Mouse (Mus musculus) cerebellum, adult 2 months (tissue): ENCODE results near the gene Lct. TPM values are rescaled to one million over a fixed set of nuclear protein-coding genes. Genes with fewer than 3 reads are reported as not detected.
"Not testable (repeated sequence)": the region's sequence is repeated elsewhere in the genome, so short reads cannot be mapped to it uniquely, and the experiment has no call there.

Experiments
- DNase-seq, 2 experiments: peaks; one replicate each; pipeline ENCODE4 v3.0.0; 2021
- H3K27ac ChIP-seq: fragments of 200-500 bp; 2 replicates; pipeline ENCODE4 v1.5.1; 2012; ENCODE audit warnings: low read length, control low read depth, inconsistent platforms; ENCODE audit not compliant: insufficient read depth
- H3K27me3 ChIP-seq: fragments of 200-500 bp; 2 replicates; pipeline ENCODE4 v1.6.1; 2012; ENCODE audit warnings: inconsistent platforms, mild to moderate bottlenecking, low read length, moderate library complexity; ENCODE audit not compliant: control insufficient read depth, insufficient read depth
- H3K4me1 ChIP-seq: fragments of 200-500 bp; 2 replicates; pipeline ENCODE4 v1.6.1; 2011; ENCODE audit warnings: low read length; ENCODE audit not compliant: control insufficient read depth, insufficient read depth
- H3K4me3 ChIP-seq: fragments of 200-500 bp; replicated peaks from 2 replicates; pipeline ENCODE3; 2011; ENCODE audit warnings: mild to moderate bottlenecking, low read depth, low read length, control low read depth; ENCODE audit not compliant: insufficient read depth
- CTCF ChIP-seq: fragments of 200-500 bp; IDR thresholded peaks from 2 replicates; pipeline ENCODE4 v1.5.1; 2011; ENCODE audit warnings: low read depth, mild to moderate bottlenecking, control low read depth, low read length, moderate library complexity, borderline replicate concordance; ENCODE audit not compliant: insufficient read depth
- POLR2A ChIP-seq: fragments of 200-500 bp; IDR thresholded peaks from 2 replicates; pipeline ENCODE4 v1.6.1; 2011; ENCODE audit warnings: low read length, control low read depth, borderline replicate concordance; ENCODE audit not compliant: insufficient read depth
- WGBS: fragments of 180-500 bp; shearing (Covaris S2); methylation state at CpG from one replicate; pipeline ENCODE4 v1.1.7; 2018; 5-methylcytosine and 5-hydroxymethylcytosine counted together
- polyA plus RNA-seq: library from polyadenylated mRNA; depleted of rRNA; stranded (reverse); fragments of >200 nt; gene quantifications from 2 replicates; pipeline ENCODE4 v1.2.3, GENCODE M21; 2012

Lct gene
- polyA plus RNA-seq, 1 experiment = 0.33 TPM

GRCm38 (mm10) chr1:128290295-128290694, 37.8 kb downstream of the Lct start:
- Histone ChIP-seq H3K27ac (no peak overlapping the region), H3K4me1 (peaks cover 9% of the 10 kb centered on the region; the same call in 1 of the 2 replicates), H3K4me3 (no peak overlapping the region), H3K27me3 (no peaks in the 10 kb centered on the region)
- TF ChIP-seq CTCF (no peak), POLR2A (no peak)
- no peak for DNase-seq
- 75% methylated on average over 5 of the region's 5 CpGs for WGBS

DNA sequence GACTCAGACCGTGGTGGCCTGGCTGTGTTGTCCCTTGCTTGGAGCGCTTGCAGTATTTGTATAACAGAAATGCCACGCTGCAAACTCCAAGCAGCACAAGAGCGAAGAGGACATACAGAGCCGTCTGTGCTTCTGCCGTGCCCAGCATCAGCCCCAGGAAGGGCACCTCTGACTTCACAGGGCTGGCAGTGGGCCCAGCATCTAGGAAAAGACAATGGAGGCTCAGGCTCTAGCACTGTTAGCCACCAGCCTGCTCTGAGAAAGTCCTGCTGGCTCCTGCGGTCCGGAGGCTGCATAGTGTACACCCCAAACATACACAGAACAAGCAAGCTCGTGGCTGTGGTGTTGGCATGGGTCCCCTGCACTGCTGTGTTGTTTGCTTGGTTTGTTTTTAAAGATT, 43.0 kb downstream of the Lct start:
- 43% methylated on average over 9 of the region's 9 CpGs for WGBS
- H3K27ac ChIP-seq = no peak overlapping the region
- DNase-seq = no peak
- TF ChIP-seq CTCF = no peak
- TF ChIP-seq POLR2A = no peak
- H3K27me3 ChIP-seq = no peaks in the 10 kb centered on the region
- no peak overlapping the region for H3K4me3 ChIP-seq
- H3K4me1 ChIP-seq = no peaks in the 10 kb centered on the region

DNA sequence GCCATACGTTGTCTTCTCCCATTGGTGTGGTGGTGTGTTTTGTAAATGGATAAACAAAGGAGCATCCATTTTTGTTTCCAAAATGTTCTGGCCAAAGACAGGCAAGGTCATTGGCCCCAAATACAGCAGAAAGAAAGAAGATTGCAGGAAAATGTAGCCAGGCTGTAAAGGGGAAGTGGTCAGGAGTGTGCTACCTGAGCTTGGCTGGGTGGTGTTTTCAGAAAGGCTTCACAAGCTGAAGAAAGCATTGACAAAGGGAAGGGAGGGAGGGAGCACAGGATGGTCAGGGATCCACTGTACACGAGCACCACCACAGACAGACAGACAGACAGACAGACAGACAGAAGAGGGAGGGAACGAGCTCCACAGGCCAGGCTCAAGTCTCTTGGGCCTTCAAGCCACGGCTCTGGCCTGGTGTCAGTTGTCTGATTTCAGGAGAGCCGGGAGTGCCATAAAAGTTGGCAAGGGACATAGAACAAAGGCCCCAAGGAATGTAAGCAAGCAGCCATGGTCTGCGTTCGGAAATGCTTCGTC, 43.9 kb downstream of the Lct start:
- DNase-seq = no peak
- H3K4me3 ChIP-seq = no peak overlapping the region
- H3K27ac ChIP-seq = no peak overlapping the region
- no peaks in the 10 kb centered on the region for H3K4me1 ChIP-seq
- H3K27me3 ChIP-seq = no peaks in the 10 kb centered on the region
- no peak for TF ChIP-seq CTCF
- TF ChIP-seq POLR2A = no peak
- 71% methylated on average over 8 of the region's 8 CpGs for WGBS

- no peak for TF ChIP-seq CTCF
- no peak for TF ChIP-seq POLR2A
- H3K27ac ChIP-seq = no peak overlapping the region
- WGBS = 100% methylated on average over 3 of the region's 3 CpGs
- no peak for DNase-seq
- H3K4me1 ChIP-seq = no peaks in the 10 kb centered on the region
- H3K27me3 ChIP-seq = no peaks in the 10 kb centered on the region
- no peak overlapping the region for H3K4me3 ChIP-seq
Observed at GRCm38 (mm10) chr1:128282924-128283323, 45.2 kb downstream of the Lct start.

- no peaks in the 10 kb centered on the region for H3K27me3 ChIP-seq
- no peak overlapping the region for H3K27ac ChIP-seq
- no peak for DNase-seq
- 98% methylated on average over 3 of the region's 3 CpGs for WGBS
- H3K4me3 ChIP-seq = no peak overlapping the region
- no peaks in the 10 kb centered on the region for H3K4me1 ChIP-seq
- TF ChIP-seq CTCF (no peak), POLR2A (no peak)
Observed at GRCm38 (mm10) chr1:128281753-128282152, 46.4 kb downstream of the Lct start.

DNA sequence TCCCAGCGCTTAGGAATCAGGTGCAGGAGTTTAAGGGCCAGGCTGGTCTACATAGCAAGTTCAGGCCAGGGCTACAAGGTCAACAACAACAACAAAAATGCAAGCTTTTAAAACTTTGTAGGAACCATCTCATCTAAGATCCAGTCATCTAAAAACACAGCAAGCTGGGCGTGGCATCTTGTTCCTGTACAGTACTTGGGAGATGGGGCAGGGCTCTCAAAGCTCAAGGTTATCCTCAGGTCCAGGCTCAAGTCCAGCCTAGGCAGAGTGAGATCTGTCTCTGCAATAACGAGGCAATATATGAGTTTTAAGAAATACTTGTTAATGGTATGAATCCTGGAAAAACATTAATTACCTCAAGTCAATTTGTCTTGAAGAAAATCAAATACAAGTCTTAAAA, 49.6 kb downstream of the Lct start:
- Histone ChIP-seq H3K27me3 (no peaks in the 10 kb centered on the region), H3K4me3 (no peak overlapping the region), H3K4me1 (no peaks in the 10 kb centered on the region), H3K27ac (no peak overlapping the region)
- WGBS = 98% methylated on average over 3 of the region's 3 CpGs
- TF ChIP-seq POLR2A (no peak), CTCF (no peak)
- no peak for DNase-seq

DNA sequence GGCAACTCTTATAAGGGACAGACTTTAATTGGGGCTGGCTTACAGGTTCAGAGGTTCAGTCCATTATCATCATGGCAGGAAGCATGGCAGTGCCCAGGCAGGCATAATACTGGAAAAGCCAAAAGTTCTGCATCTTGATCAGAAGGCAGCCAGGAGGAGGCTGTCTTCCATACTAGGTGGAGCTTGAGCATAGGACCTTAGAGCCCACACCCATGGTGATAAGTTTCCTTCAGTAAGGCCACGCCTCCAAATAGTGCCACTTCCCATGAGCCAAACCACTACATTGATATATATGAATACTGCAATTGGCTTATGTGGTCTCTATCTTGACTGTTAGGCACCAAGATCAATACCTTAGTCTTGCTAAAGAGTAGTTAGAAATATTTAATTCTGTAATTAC, 52.2 kb downstream of the Lct start:
- Histone ChIP-seq H3K4me1 (no peaks in the 10 kb centered on the region), H3K27ac (no peak overlapping the region), H3K4me3 (no peak overlapping the region), H3K27me3 (no peaks in the 10 kb centered on the region)
- no peak for DNase-seq
- TF ChIP-seq CTCF (no peak), POLR2A (no peak)
- WGBS = 97% methylated on average over 1 of the region's 1 CpGs

- WGBS = 92% methylated on average over 3 of the region's 3 CpGs
- no peak overlapping the region for H3K27ac ChIP-seq
- no peak for DNase-seq
- H3K27me3 ChIP-seq = no peaks in the 10 kb centered on the region
- H3K4me3 ChIP-seq = no peak overlapping the region
- no peaks in the 10 kb centered on the region for H3K4me1 ChIP-seq
- TF ChIP-seq POLR2A (no peak), CTCF (no peak)
Observed at GRCm38 (mm10) chr1:128270731-128271130, 57.4 kb downstream of the Lct start.

- not testable (repeated sequence) for H3K27me3 ChIP-seq, H3K4me1 ChIP-seq, H3K4me3 ChIP-seq, H3K27ac ChIP-seq, DNase-seq
- 84% methylated on average over 7 of the region's 7 CpGs for WGBS
Observed at GRCm38 (mm10) chr1:128267061-128267460, 61.1 kb downstream of the Lct start.
